Mouse (Mus musculus) forebrain, embryonic 14.5 days (tissue): ENCODE measurements around the gene Vmn1r205. TPM values are rescaled to one million over a fixed set of nuclear protein-coding genes. Genes with fewer than 3 reads are reported as not detected.
"Not testable (repeated sequence)": the region's sequence is repeated elsewhere in the genome, so short reads cannot be mapped to it uniquely, and the experiment has no call there.

ENCODE experiments used
- ATAC-seq: fragments of 200-750 bp; cut with Nextera tagmentation; 2 replicates; pipeline ENCODE4 v1.8.0; 2017; ENCODE audit warnings: mild to moderate bottlenecking, moderate library complexity
- DNase-seq: peaks from one replicate; pipeline ENCODE4 v3.0.0-alpha.2; 2015; ENCODE audit warnings: low spot score
- H3K27ac ChIP-seq: fragments of 300-500 bp; sonication (generic); 2 replicates; pipeline ENCODE4 v1.5.1; 2014; ENCODE audit warnings: low read depth, mild to moderate bottlenecking, control low read depth, low read length, moderate library complexity
- H3K27me3 ChIP-seq: fragments of 300-500 bp; sonication (generic); replicated peaks from 2 replicates; pipeline ENCODE4 v1.6.1; 2014; ENCODE audit warnings: low read length, control low read depth, mixed read lengths; ENCODE audit not compliant: control insufficient read depth, insufficient read depth
- H3K36me3 ChIP-seq: fragments of 300-500 bp; sonication (generic); 2 replicates; pipeline ENCODE4 v1.6.1; 2014; ENCODE audit warnings: low read length, control low read depth; ENCODE audit not compliant: control insufficient read depth, insufficient read depth
- H3K4me1 ChIP-seq: fragments of 300-500 bp; sonication (generic); 2 replicates; pipeline ENCODE4 v1.6.1; 2014; ENCODE audit warnings: antibody characterized with exemption, low read length, control low read depth; ENCODE audit not compliant: control insufficient read depth, insufficient read depth
- H3K4me2 ChIP-seq: fragments of 300-500 bp; sonication (generic); 2 replicates; pipeline ENCODE4 v1.6.1; 2014; ENCODE audit warnings: mild to moderate bottlenecking, control low read depth, low read length
- H3K4me3 ChIP-seq: fragments of 300-500 bp; sonication (generic); 2 replicates; pipeline ENCODE4 v1.5.1; 2014; ENCODE audit warnings: low read depth, low read length, control low read depth
- H3K9ac ChIP-seq: fragments of 300-500 bp; sonication (generic); 2 replicates; pipeline ENCODE4 v1.6.1; 2014; ENCODE audit warnings: mild to moderate bottlenecking, low read length, control low read depth, moderate library complexity
- H3K9me3 ChIP-seq: fragments of 300-500 bp; sonication (generic); replicated peaks from 2 replicates; pipeline ENCODE4 v1.6.1; 2016; ENCODE audit warnings: low read length, control low read depth, mixed read lengths; ENCODE audit not compliant: control insufficient read depth
- WGBS: fragments of 180-500 bp; shearing (Covaris S2); extraction: QIAGEN DNeasy Blood & Tissue Kit; methylation state at CpG from one replicate; pipeline ENCODE4 v1.1.7; 2014; 5-methylcytosine and 5-hydroxymethylcytosine counted together
- polyA plus RNA-seq: library from polyadenylated mRNA; unstranded; fragments of >200 nt; fragmentation: Nextera tagmentation; extraction: Ambion mirVana; gene quantifications from 2 replicates; pipeline ENCODE4 v1.2.1, GENCODE M21; 2014

Vmn1r205 gene
- polyA plus RNA-seq: not detected in 2 replicates

GRCm38 (mm10) chr13:22592900-22593299 is at the start of gene Vmn1r205:
Gene Vmn1r205, minus strand, starts transcription at chr13:22593000.
- 89% methylated on average over 3 of the region's 3 CpGs for WGBS
- ATAC-seq (no peak), DNase-seq (no peak)
- no peak within 1 kb of the TSS for H3K9ac ChIP-seq
- no peaks in the 10 kb centered on the region for H3K9me3 ChIP-seq
- H3K27me3 ChIP-seq: no peaks in the 10 kb centered on the region
- no peak within 1 kb of the TSS for H3K4me2 ChIP-seq
- no peak within 1 kb of the TSS for H3K4me3 ChIP-seq
- H3K36me3 ChIP-seq: no peaks in the 10 kb centered on the region
- H3K4me1 ChIP-seq: no peaks in the 10 kb centered on the region
- no peak within 1 kb of the TSS for H3K27ac ChIP-seq

GRCm38 (mm10) chr13:22624151-22624550 is 31.4 kb upstream of the Vmn1r205 start, which contains the start of gene Vmn1r206:
Gene Vmn1r206, minus strand, starts transcription at chr13:22624251.
- not testable (repeated sequence) for H3K9ac ChIP-seq, H3K27me3 ChIP-seq, DNase-seq, H3K4me3 ChIP-seq, H3K4me2 ChIP-seq, H3K9me3 ChIP-seq, H3K36me3 ChIP-seq, H3K27ac ChIP-seq, ATAC-seq, H3K4me1 ChIP-seq

GRCm38 (mm10) chr13:22583336-22583735 is 9.5 kb downstream of the Vmn1r205 start:
- not testable (repeated sequence) for H3K4me3 ChIP-seq, H3K4me2 ChIP-seq, H3K9ac ChIP-seq, H3K27me3 ChIP-seq, DNase-seq, ATAC-seq, H3K4me1 ChIP-seq, H3K9me3 ChIP-seq, H3K36me3 ChIP-seq, H3K27ac ChIP-seq
- 89% methylated on average over 12 of the region's 14 CpGs for WGBS

DNA sequence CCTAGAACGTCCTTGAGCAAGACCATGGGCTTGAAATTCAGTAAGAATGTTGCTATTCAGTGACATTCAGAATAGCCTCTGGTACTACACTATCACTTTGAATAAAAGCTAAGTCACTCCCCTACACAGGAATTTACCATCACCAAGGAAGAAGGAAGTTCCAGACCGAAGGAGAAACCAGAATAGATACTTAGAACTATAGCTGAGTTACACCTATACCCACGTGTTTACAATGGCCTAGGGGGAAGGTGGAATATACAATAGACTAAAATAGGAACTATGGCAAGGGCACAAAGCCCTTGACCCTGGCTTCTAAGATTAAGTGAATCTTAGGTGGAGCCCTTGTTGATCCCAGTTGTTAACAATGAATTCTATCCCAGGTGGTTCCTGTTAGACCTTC is 17.9 kb downstream of the Vmn1r205 start:
- ATAC-seq, H3K9ac ChIP-seq, H3K4me3 ChIP-seq, H3K27ac ChIP-seq, H3K36me3 ChIP-seq, H3K4me1 ChIP-seq, H3K9me3 ChIP-seq, H3K27me3 ChIP-seq, H3K4me2 ChIP-seq, DNase-seq: not testable (repeated sequence)
- WGBS: 84% methylated on average over 3 of the region's 3 CpGs

DNA sequence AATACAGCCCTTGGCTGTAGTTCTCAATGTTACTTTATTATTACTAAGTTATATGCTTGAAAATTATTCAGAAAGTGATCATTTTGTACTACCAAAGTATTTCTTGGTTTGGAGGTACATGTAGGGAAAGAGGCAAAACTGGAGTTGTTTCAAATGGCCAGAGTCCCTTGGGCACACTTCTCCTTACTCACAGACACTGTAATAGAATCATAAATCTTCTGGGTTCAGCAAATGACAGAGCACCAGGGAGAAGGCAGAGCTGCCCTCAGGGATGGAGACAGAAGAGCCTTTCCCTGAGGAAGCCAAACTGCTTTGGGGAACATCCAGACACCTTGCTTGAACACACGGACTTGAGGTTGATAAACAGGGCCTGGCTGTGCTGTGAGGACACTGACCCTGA is 39.9 kb downstream of the Vmn1r205 start, which contains the start of gene Vmn1r204:
Vmn1r204 (plus strand) TSS at position 301 of the 400 bp plus-strand sequence.
- not testable (repeated sequence) for DNase-seq, H3K27me3 ChIP-seq, H3K9me3 ChIP-seq, H3K4me1 ChIP-seq, ATAC-seq, H3K36me3 ChIP-seq, H3K4me2 ChIP-seq, H3K4me3 ChIP-seq, H3K27ac ChIP-seq, H3K9ac ChIP-seq
- WGBS: 59% methylated on average over 1 of the region's 1 CpGs

Other genes starting within 250 kb of the Vmn1r205 start
- not detected in 2 replicates for gene Vmn1r198, start 242.6 kb downstream of the Vmn1r205 start, polyA plus RNA-seq
- gene Vmn1r199, start 213.2 kb downstream of the Vmn1r205 start, polyA plus RNA-seq: not detected in 2 replicates
- not detected in 2 replicates for gene Vmn1r200, start 202.6 kb downstream of the Vmn1r205 start, polyA plus RNA-seq
- not detected in 2 replicates for gene Vmn1r201, start 121.1 kb downstream of the Vmn1r205 start, polyA plus RNA-seq
- gene Vmn1r202, start 87.6 kb downstream of the Vmn1r205 start, polyA plus RNA-seq: 0.03 TPM in 1 of 2 replicates, not detected in the other
- gene Vmn1r203, start 74.9 kb downstream of the Vmn1r205 start, polyA plus RNA-seq: not detected in 2 replicates
- not detected in 2 replicates for gene Vmn1r204, start 39.8 kb downstream of the Vmn1r205 start, polyA plus RNA-seq
- not detected in 2 replicates for gene Vmn1r206, start 31.3 kb upstream of the Vmn1r205 start, polyA plus RNA-seq
- not detected in 2 replicates for gene Vmn1r207-ps, start 136.6 kb upstream of the Vmn1r205 start, polyA plus RNA-seq
- gene Vmn1r208, start 184.4 kb upstream of the Vmn1r205 start, polyA plus RNA-seq: not detected in 2 replicates
- gene Vmn1r209, start 216.7 kb upstream of the Vmn1r205 start, polyA plus RNA-seq: not detected in 2 replicates
- gene Vmn1r210, start 238.3 kb upstream of the Vmn1r205 start, polyA plus RNA-seq: not detected in 2 replicates